Mouse (Mus musculus): Measurements from ENCODE around the gene Sesn1.

The Sesn1 gene

GRCm38 (mm10) chr10:41875624-41876023 is 65.9 kb downstream of the Sesn1 start:
- no peak for DNase-seq

- no peak for DNase-seq
Measured at GRCm38 (mm10) chr10:41878344-41878743, 68.6 kb downstream of the Sesn1 start.

GRCm38 (mm10) chr10:41879675-41880074 is 69.9 kb downstream of the Sesn1 start:
- no peak for DNase-seq

GRCm38 (mm10) chr10:41880206-41880605 is 70.5 kb downstream of the Sesn1 start:
- no peak for DNase-seq

- DNase-seq: no peak
Measured at GRCm38 (mm10) chr10:41880777-41881176, 71.0 kb downstream of the Sesn1 start.

- DNase-seq: no peak
Measured at GRCm38 (mm10) chr10:41881438-41881837, 71.7 kb downstream of the Sesn1 start.

GRCm38 (mm10) chr10:41883741-41884575 is 74.2 kb downstream of the Sesn1 start:
- DNase-seq: peak; percentile 42

GRCm38 (mm10) chr10:41887080-41887821 is 77.5 kb downstream of the Sesn1 start:
- peak; percentile 91 for DNase-seq

GRCm38 (mm10) chr10:41888365-41888941 is 78.7 kb downstream of the Sesn1 start:
- no peak for DNase-seq

- no peak for DNase-seq
Measured at GRCm38 (mm10) chr10:41889566-41889965, 79.8 kb downstream of the Sesn1 start.

GRCm38 (mm10) chr10:41890537-41890936 is 80.8 kb downstream of the Sesn1 start:
- DNase-seq: no peak

- no peak for DNase-seq
Measured at GRCm38 (mm10) chr10:41891312-41891711, 81.6 kb downstream of the Sesn1 start.

GRCm38 (mm10) chr10:41893433-41894411 is 84.0 kb downstream of the Sesn1 start:
- peak; percentile 43 for DNase-seq

GRCm38 (mm10) chr10:41896425-41896824 is 86.7 kb downstream of the Sesn1 start:
- DNase-seq: no peak

- no peak for DNase-seq
Measured at GRCm38 (mm10) chr10:41896865-41897264, 87.1 kb downstream of the Sesn1 start.

GRCm38 (mm10) chr10:41901456-41901855 is 91.7 kb downstream of the Sesn1 start:
- DNase-seq: no peak

GRCm38 (mm10) chr10:41901864-41902263 is 92.1 kb downstream of the Sesn1 start:
- no peak for DNase-seq

GRCm38 (mm10) chr10:41907473-41907872 is 97.7 kb downstream of the Sesn1 start:
- DNase-seq: no peak

- no peak for DNase-seq
Measured at GRCm38 (mm10) chr10:41907950-41908349, 98.2 kb downstream of the Sesn1 start.

- no peak for DNase-seq
Measured at GRCm38 (mm10) chr10:41908899-41909298, 99.2 kb downstream of the Sesn1 start.

GRCm38 (mm10) chr10:41912290-41912994 is 102.7 kb downstream of the Sesn1 start:
- DNase-seq: no peak

GRCm38 (mm10) chr10:41926726-41927125 is 117.0 kb downstream of the Sesn1 start:
- no peak for DNase-seq
